Mouse (Mus musculus) adrenal gland, postnatal 14 days (tissue): ENCODE measurements around the gene Spsb3. TPM values are rescaled to one million over a fixed set of nuclear protein-coding genes. Genes with fewer than 3 reads are reported as not detected.
A peak's percentile ranks its signal among the peaks of the same experiment; 100 is the strongest.

Experiments
- DNase-seq: peaks from one replicate; pipeline ENCODE4 v3.0.0; 2021; ENCODE audit warnings: mixed read lengths
- total RNA-seq: library from RNA; stranded (reverse); gene quantifications from 2 replicates; pipeline ENCODE4 v1.2.3, GENCODE M21; 2021

The Spsb3 gene
- total RNA-seq, 1 experiment from 2014 or later, result 30.2 TPM

- DNase-seq, result no peak
These were observed 12.6 kb upstream of the Spsb3 start for GRCm38 (mm10) chr17:24873695-24874404.

DNA sequence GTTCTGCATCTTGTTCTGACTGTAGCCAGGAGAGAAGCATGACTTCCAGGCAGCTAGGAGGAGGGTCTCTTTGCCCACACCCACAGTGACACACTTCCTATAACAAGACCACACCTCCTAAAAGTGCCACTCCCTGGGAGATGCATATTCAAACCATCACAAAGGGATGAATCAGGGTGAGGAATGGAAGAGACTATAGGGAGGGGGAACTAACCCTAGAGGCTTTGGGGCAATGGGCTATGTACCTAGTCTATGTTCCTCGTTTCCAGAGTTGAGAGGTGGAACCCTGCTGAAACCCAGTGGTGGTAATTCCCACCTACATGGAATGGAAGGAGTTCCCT is 12.1 kb upstream of the Spsb3 start:
- DNase-seq, result no peak

DNA sequence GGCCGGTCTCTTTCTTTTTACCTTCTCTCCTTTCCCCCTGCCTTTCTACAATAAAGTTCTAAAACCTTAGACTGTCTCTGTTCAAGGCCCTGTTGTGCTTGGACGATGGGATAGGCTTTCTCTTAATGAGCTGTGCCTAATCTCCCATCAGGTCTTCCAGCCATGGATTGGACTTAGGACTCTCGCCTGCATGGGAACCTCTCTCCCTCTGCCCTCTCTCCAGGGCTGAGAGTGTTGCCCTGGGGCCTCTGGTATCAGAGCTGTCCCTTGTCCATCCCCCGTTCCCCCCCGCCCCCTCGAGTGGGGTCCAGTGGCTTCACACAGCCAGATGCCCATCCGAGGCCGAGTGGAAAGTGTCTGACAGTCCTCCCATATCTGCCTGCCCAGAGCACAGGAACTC is 11.5 kb upstream of the Spsb3 start:
- DNase-seq, result no peak

GRCm38 (mm10) chr17:24877336-24878116 is 8.9 kb upstream of the Spsb3 start:
- DNase-seq, result peak; percentile 57

GRCm38 (mm10) chr17:24878117-24878397 is 8.4 kb upstream of the Spsb3 start:
- DNase-seq, result peak; percentile 78

GRCm38 (mm10) chr17:24878531-24878930 is 7.9 kb upstream of the Spsb3 start:
- DNase-seq, result peak; percentile 61

- peak; percentile 70 for DNase-seq
These were observed 4.6 kb upstream of the Spsb3 start for GRCm38 (mm10) chr17:24881738-24882440.

DNA sequence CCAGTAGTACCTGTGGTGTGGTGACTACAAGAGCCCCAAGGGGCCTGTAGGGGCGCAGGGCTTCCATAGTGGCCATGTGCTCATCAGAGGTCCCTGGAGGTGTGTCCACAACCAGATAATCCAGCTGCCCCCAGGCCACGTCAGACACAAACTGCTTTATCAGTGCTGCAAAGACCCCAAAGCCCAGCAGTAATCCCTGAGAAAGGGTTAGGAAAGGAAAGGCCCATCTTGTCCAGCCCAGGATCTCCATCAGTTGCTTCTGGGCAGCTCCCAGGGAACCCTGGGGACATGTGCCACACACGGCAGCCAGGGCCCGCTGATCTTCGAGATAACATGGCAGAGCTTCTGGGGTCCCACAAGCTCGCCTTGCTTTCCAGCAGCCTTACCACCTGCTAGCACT is 2.1 kb upstream of the Spsb3 start:
- no peak for DNase-seq

- no peak for DNase-seq
These were observed 898 bp upstream of the Spsb3 start for GRCm38 (mm10) chr17:24885356-24886133.

- no peak for DNase-seq
These were observed 459 bp downstream of the Spsb3 start for GRCm38 (mm10) chr17:24886932-24887271.

- peak; percentile 26 for DNase-seq
These were observed 1.0 kb downstream of the Spsb3 start for GRCm38 (mm10) chr17:24887291-24888080.

DNA sequence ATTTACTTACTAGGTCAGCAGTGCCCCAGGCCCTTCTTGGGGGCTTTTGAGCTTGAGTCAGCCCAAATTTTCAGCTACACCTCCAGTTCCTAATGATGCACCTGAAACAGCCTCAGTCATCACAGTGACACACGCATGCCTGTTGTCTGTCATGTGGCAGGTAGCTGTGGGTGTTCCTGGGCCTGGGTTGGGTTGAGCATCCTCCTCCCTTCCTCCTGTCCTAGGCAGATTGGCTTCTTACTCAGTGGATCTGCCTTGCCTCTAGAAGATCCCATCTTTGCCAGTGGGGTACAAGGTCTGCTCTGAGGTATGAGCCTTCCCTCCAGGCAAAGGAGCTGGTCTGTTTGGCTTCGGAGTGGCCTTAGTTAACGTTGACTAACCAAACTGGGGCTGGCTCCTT is 2.4 kb downstream of the Spsb3 start:
- DNase-seq, result no peak

GRCm38 (mm10) chr17:24890151-24891092 is 4.0 kb downstream of the Spsb3 start:
- peak; percentile 27 for DNase-seq

DNA sequence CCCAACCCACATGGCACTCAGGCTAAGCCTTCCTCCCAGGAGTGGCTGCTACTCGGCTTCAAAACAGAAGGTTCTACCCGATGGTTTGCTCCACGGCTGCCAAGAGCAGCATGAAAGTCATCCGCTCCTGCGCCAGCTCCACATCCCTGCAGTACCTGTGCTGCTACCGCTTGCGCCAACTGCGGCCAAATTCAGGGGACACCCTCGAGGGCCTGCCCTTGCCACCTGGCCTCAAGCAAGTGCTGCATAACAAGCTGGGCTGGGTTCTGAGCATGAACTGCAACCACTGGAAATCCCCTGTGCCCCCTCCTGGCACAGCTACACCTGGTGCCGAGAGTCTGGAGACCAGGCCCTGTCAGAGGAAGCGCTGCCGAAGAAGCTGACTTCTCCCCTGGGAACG is 4.9 kb downstream of the Spsb3 start:
- peak; percentile 15 for DNase-seq

DNA sequence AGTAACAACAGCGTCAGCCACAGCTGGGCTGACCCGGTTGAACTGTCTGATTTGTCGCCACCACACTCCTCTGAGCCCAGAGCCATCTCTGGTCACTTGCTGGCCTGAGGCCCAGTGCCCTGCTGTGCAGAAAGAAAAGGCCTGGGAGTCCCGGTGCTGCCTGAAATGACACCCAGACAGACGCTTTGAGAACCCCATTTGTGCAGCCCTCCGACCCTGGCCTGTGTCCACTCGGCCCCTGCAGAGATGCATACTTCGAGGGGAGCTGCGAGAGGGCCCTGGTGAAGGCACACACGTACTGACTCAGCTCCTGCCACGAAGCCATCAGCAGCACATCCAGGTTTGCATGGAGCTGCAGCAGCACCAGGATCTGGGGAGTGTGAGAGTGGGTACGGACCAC is 6.3 kb downstream of the Spsb3 start:
- DNase-seq, result no peak

GRCm38 (mm10) chr17:24893276-24893675 is 6.8 kb downstream of the Spsb3 start:
- no peak for DNase-seq

- peak; percentile 57 for DNase-seq
These were observed 7.9 kb downstream of the Spsb3 start for GRCm38 (mm10) chr17:24894061-24894994.

DNA sequence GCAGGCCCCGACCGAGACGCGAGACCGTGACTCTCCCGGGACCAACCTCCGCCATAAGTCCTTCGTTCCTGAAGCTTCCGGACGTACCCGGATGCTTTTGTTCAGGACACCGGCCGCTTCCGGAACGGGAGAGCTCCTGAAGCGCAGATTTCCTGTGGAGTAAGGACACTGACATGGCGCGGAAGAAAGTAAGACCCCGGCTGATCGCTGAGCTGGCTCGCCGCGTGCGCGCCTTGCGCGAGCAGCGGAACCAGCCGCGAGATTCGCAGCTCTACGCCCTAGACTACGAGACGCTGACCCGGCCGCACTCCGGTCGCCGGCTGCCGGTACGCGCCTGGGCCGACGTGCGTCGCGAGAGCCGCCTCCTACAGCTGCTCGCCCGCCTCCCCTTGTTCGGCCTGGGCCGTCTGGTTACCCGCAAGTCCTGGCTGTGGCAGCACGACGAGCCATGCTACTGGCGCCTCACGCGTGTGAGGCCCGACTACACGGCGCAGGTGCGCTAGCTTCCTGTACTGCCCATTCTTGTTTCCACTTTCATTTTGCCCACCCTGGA is 8.6 kb downstream of the Spsb3 start, which contains the start of the genes Eme2 and Mrps34:
Gene Eme2, minus strand, starts transcription at position 93 of the 553 bp plus-strand sequence.
Gene Mrps34, plus strand, starts transcription at position 122 of the 553 bp plus-strand sequence.
- peak; percentile 92 for DNase-seq
